Mouse (Mus musculus) spleen, postnatal 14 days (tissue): ENCODE data around the gene Mrgprb3.

Experiments
- DNase-seq, 2 experiments: peaks; one replicate each; pipeline ENCODE4 v3.0.0; 2021 to 2022; ENCODE audit warnings: low spot score in 2 of 2

Gene Mrgprb3

DNA sequence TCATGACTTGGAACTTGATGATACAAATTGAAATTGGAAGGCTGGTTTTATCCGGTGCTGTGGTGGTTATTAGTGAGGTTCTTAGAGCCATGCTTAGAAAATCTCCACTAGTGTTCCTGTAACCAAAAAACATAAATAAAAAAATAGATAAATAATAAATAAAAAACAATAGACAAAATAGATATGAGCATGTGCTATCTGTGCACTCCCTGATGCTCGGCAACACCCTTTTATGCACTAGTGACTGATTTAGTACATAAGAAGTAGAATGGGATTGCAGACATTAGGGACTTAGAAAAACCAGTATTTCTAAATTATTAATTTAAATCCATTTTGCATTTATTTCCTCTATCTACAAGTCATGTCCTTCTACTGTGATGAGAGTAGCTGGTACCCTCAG is at the start of gene Mrgprb3:
Gene Mrgprb3 (minus strand): TSS at position 101 of the 400 bp plus-strand sequence.
- no peak for DNase-seq
